Mouse (Mus musculus) cerebellum, adult 9-11 months (tissue): ENCODE measurements around the gene Olfr13.
A peak's percentile ranks its signal among the peaks of the same experiment; 100 is the strongest.
"Not testable (repeated sequence)": the region's sequence is repeated elsewhere in the genome, so short reads cannot be mapped to it uniquely, and the experiment has no call there.

Source experiments
- DNase-seq: peaks from one replicate; pipeline ENCODE4 v3.0.0; 2022

Olfr13 gene

GRCm38 (mm10) chr6:43171840-43172239, at the start of gene Olfr13:
TSS of gene Olfr13 (plus strand) at chr6:43172140.
- DNase-seq, result no peak

GRCm38 (mm10) chr6:43146267-43146666, 25.7 kb upstream of the Olfr13 start, which contains the start of gene Olfr237-ps1:
TSS of gene Olfr237-ps1 (plus strand) at chr6:43146567.
- DNase-seq, result not testable (repeated sequence)

GRCm38 (mm10) chr6:43159502-43159901, 12.4 kb upstream of the Olfr13 start:
- DNase-seq, result peak; percentile 31

GRCm38 (mm10) chr6:43162982-43163381, 9.0 kb upstream of the Olfr13 start, which contains the start of gene Olfr437:
TSS of gene Olfr437 (plus strand) at chr6:43163282.
- DNase-seq, result no peak

GRCm38 (mm10) chr6:43167246-43167645, 4.7 kb upstream of the Olfr13 start:
- DNase-seq, result peak; percentile 17

GRCm38 (mm10) chr6:43178129-43178528, 6.2 kb downstream of the Olfr13 start:
- no peak for DNase-seq

GRCm38 (mm10) chr6:43178584-43179501, 6.9 kb downstream of the Olfr13 start:
- DNase-seq, result no peak

GRCm38 (mm10) chr6:43190986-43191385, 19.0 kb downstream of the Olfr13 start:
- no peak for DNase-seq

- DNase-seq, result no peak
These were observed 24.8 kb downstream of the Olfr13 start, which contains the start of gene Olfr435 for GRCm38 (mm10) chr6:43196781-43197180. TSS of gene Olfr435 (plus strand) at chr6:43197146.

- no peak for DNase-seq
These were observed 26.2 kb downstream of the Olfr13 start for GRCm38 (mm10) chr6:43198094-43198493.

- no peak for DNase-seq
These were observed 30.8 kb downstream of the Olfr13 start for GRCm38 (mm10) chr6:43202786-43203185.

- DNase-seq, result no peak
These were observed 33.4 kb downstream of the Olfr13 start for GRCm38 (mm10) chr6:43205355-43205754.

- not testable (repeated sequence) for DNase-seq
These were observed 40.9 kb downstream of the Olfr13 start, which contains the start of gene Olfr434 for GRCm38 (mm10) chr6:43212873-43213272. TSS of gene Olfr434 (plus strand) at chr6:43213021.
